Mouse (Mus musculus): ENCODE measurements around the gene Osbp2. TPM values are rescaled to one million over a fixed set of nuclear protein-coding genes. Genes with fewer than 3 reads are reported as not detected.

Gene Osbp2
- total RNA-seq, 2 experiments from 2014 or later = 0.45 to 0.47 TPM

DNA sequence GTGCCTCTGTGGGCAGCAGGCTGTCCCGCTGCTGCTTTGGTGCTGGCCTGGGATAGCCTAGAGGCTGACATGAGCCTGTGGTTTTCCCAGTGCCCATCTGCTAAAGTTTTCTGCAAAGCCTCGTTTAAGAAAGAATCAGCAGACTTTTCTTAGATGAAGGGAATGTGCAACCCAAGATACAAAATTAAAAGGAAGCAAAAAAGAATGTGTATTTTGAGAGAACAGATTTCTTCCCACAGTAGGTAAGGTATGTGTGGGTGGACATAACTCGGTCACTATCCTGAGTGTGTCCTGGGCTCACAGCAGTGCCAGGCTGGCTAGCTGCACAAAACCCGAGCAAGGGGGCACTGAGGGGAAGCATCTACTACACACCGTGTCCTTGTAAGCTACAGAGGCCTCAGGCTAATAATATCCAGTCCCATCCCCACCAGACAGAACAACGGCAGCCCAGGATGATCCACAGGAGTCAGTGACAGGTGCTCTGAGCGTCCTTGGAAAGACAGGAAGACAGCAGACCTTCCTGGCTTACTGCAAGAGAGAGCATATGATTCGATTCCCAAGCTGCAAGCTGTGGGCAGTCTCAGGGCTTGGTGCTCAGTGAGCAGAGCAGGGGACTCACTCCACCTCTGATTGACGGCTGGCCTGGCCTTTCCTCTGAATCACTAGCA is 136.1 kb downstream of the Osbp2 start:
- intact Hi-C loops (cut with DNase I; ENCODE audit: low total_unique reads) = no loop called here
- DNase-seq = no peak

DNA sequence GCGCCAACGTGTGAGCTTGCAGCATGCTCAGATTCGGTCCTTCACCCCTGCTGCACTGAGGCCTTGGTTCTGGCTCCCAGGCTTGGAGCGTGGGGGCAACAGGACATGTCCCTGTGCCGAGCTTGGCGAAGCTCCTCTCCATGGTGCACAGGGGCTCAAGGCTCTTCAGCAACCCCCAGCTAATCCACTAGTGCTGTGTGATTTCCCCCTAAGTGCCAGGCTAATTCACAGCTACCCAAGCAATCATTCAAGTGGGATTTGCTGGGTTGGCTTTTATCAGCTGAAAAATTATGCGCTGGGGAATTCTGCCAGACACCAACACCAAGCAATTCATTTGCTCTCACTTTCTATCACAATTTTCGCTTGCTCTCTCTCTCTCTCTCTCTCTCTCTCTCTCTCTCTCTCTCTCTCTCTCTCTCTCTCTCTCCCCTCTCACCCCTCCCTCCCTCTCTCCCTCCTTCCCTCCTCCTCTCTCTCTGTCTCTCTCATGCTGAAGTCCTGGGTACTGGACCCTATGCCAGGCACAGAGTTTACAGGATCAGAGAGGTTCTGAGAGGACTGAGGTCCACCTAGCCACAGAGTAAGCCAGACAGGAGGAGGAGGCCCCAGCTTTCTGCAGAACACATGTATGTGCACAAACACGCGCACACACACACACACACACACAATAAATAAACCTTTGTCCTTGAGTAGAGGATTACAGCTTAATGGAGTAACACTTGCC is 138.2 kb downstream of the Osbp2 start:
- DNase-seq = no peak
- intact Hi-C loops (cut with DNase I; ENCODE audit: low total_unique reads) = no loop called here

DNA sequence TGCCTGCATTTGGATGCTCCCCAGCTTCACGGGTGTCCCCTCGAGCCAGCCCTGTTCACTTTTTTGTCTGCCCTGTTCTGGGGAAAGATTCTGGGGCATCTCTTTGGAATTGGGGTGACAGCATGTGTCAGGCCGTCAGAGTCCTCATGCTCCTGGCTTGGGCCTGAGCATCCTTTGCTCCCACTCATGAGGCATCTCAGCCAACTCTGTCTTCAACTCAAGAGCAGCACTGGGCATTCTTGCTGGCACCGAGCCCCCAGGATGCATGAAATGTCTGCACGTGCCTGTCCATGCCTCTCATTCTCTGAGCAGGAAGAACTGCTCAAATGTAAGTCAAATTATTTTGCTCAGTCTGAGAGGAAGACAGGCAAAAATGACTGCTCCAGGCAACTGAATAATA is 139.0 kb downstream of the Osbp2 start:
- DNase-seq = no peak
- intact Hi-C loops (cut with DNase I; ENCODE audit: low total_unique reads) = no loop called here

DNA sequence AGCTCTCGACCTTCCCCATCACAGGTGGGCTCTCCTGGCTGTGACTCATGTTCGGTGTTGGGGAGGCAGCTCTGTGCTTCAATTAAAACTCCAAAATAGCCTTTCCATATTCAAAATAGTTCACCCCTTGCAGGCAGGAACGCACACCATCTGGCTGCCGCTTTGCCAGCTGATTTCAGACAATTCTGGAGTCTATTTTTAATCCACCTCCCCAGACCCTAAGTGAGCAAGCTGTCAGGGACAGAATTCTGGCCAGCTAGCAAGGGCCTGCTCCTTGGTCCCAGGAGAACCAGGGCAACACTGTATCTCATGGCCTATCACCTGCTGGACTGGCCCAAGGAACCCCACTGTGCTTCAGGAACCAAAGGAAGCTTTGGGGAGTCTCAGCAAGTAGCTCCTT is 139.8 kb downstream of the Osbp2 start:
- DNase-seq = no peak
- intact Hi-C loops (cut with DNase I; ENCODE audit: low total_unique reads) = no loop called here

DNA sequence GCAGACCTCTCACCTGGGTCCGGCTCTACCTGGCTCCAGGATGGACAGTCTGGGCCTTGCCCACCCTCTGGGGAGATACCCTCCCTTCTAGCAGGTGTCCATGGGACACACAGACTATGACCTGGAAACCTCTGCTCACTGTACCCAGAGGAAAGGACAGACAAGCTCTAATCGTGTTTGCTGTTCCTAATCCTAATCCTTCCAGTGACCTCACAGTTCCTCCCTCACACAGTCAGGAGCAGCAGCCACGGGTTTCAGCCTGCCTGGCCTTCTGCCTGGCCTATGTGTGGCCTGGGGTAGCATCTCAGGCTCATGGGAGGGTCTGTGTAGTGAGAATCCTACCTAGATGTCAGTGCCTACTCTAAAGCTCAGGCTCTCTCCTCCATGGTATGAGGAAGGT is 140.8 kb downstream of the Osbp2 start:
- no peak for DNase-seq
- intact Hi-C loops (cut with DNase I; ENCODE audit: low total_unique reads) = no loop called here

DNA sequence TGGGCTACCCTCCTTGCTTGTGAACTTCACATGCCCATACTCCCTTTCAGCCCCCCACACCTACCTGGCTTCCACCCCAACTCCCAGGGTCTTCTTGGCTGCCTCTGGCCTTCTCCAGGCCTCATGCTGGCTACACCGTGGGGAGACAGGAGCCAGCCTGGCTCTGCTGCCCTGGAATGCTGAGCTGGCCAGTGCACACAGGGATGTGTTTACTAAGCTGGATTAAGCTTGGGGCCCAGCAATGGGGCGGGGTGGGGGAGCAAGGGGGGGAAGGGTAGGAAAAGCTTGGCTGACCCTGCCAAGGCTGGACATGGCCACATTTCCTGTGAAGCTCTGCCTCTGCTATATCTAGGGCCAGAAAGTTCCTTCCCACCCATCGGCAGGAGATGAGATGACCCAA is 141.7 kb downstream of the Osbp2 start:
- intact Hi-C loops (cut with DNase I; ENCODE audit: low total_unique reads) = no loop called here
- no peak for DNase-seq

DNA sequence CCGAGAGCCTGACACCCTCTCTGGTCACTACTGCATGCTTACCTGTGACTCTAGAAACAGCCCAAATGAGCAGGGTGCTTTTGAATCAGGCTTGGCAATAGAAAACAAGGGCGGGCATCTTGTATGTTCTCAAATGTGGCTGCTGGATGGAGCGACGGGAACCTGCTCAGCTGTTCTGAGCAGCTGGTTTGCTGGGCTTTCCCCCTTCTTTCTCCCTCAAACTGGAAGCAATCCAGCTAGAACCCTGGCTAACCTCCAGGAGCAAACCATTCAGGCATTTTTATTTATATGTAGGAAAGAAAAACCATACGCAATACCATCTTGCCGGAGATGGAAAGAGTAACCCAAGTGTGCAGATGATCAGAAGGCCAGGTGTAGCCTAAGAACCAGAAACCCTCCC is 147.0 kb downstream of the Osbp2 start:
- intact Hi-C loops (cut with DNase I; ENCODE audit: low total_unique reads) = no loop called here
- no peak for DNase-seq

DNA sequence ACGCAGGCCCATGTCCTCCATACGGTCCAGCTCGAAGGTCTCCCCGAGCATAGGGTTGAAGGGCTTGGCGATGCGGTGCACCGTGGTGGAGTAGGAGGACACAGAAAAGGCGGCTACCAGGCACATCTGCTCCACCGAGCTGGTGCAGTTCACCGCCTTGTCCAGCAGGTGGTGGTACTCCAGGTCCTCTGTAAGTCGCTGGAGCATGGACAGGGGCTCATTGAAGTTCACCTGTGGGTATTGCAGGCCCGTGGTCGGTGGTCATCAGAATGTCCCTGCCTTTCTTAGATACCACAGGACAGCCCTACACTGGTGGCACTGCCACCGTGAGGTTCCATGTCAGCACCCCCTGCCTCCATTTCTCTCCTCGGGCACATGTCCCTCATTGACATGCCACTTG is 149.2 kb downstream of the Osbp2 start:
- DNase-seq = peak; percentile 55
- intact Hi-C loops (cut with DNase I; ENCODE audit: low total_unique reads) = loop anchor here (2.0 kb wide), 1 partner anchor 72 kb away; no protein-coding TSS in a partner anchor

DNA sequence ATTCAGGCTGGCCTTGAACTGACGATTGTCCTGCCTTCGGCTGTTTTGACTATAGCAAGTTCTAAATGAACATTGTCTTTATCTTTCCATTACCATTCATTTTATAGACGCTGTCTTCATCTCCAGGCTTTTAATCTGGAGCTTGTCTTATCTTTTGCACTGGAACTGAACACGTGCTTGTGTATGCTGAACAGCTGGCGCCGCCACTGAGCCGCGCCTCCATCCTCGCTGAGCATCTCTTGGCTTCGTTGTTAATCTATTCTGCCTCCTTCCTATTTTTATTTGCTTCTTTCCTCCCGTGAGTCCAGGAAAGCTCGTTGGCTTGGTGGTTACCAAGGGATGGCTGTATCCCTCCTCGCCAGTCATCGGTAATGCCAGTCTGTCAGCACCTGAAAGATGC is 153.5 kb downstream of the Osbp2 start:
- intact Hi-C loops (cut with DNase I; ENCODE audit: low total_unique reads) = no loop called here
- DNase-seq = no peak

DNA sequence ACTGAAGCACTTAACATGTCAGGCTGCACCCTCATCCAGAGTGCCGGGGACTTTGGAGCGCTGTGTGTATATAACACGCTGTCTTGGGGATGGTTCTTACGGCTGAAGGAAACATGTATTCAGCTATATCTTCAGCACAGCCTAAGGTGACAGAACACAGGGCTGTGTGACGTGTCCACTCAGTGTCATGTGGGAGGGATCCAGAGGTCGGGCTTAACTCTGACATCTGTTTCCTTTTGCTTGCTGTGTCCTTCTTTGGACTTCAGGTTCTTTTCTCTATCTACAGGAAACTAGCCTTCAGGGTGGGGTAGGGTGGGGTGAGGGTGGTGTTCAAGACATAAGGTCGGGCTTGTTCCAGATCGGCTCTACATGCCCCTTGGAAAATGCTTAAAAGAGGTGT is 156.6 kb downstream of the Osbp2 start:
- DNase-seq = no peak
- intact Hi-C loops (cut with DNase I; ENCODE audit: low total_unique reads) = no loop called here

DNA sequence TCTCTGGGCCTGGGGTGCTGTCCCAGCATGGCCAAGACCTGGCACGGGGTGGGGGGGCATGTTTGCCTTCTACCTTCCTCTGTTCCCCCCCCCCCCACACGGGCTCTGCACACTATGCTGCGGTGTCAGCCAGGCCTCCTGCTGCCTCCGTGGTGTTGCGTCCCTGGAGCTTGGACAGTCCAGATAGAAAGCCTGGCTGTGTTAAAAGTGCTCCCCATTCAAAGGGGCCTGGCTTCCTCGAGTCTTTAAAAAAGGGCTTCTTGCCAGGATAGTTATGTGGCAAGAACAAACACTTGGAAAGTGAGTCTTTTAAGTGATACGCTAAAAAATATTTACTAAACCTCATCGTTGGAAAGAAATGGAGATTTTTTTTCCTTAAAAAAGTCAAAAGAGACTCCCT is 159.3 kb downstream of the Osbp2 start:
- DNase-seq = no peak
- intact Hi-C loops (cut with DNase I; ENCODE audit: low total_unique reads) = no loop called here

DNA sequence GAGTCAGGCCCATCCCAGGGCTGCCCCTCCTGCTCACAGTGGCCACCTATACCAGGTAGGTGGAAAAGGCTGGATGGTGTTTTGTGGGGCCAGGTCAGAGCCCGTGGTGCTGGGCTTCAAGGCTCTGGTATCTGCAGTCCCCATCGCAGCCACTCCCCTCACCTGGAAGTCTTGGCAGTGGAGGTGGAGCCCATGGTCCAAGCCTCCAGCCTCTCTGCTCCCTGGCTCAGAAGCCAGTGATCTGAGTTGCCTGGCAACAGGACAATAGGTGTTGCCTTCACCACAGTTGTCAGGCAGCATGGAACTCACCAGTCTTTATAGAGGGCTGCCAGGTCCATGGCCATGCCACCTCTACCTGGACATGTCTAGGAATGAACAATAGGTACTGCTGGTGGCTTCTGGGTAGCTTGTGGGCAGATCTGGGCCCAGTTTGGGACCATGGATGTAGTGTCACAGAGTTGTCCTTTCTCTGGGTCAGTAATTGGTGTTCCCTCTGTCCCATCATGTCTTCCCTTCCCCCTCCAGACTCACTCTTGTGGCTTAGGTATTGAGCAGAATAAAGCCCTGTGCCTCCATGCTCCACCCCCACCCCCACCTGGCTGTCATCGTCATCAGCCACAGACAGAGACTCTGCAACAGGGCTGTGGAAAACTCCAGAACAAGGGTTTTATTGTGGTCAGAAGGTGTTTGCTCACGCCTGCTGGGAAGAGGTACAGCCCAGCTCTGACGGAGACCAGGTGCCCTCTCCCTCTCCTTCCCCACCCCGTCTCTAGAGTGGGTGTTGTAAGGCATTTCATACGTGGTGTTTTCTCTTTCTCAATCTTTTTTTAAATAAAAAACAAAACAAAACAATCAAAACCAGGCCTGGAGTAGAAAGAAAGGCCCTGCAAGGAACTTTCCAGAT is 160.4 kb downstream of the Osbp2 start:
- no peak for DNase-seq
- intact Hi-C loops (cut with DNase I; ENCODE audit: low total_unique reads) = no loop called here

DNA sequence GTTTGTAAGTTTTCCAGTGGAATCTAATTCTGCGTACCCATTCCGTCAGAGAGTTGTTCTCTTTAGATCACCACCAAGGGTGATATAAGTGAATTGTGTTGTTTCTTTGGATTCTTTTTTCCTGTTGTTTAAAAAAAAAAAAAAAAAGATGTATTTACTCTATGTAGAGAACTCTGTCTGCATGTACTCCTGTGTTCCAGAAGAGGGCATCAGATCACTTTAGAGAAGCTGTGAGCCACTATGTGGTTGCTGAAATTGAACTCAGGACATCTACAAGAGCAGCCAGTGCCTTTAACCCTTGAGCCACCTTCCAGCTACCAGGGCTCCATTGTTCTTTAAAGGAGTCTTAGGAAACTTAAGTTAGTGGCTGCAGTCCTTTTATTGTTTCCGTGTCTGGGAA is 166.3 kb downstream of the Osbp2 start:
- DNase-seq = no peak
- intact Hi-C loops (cut with DNase I; ENCODE audit: low total_unique reads) = no loop called here

DNA sequence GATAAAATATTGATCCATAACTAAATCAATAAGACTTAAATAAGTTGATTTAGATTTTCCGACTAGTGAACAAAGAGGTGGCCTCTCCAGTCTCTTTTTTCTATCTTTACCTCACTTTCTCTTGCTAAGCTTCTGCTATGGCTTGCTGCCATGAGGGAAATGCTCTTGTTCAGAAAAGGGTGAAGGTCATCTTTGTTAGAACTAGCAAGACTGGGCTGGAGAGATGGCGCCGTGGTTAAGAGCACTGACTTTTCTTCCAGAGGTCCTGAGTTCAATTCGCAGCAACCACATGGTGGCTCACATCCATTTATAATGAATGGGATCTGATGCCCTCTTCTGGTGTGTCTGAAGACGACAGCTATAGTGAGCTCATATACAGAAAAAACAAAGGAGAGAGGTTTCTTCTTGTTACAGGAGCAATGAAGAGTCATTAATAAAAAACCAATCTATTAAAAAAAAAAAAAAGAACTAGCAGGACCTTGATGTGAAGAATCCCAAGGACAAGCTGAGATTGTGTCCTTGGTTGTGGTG is 167.6 kb downstream of the Osbp2 start:
- DNase-seq = no peak
- intact Hi-C loops (cut with DNase I; ENCODE audit: low total_unique reads) = no loop called here

DNA sequence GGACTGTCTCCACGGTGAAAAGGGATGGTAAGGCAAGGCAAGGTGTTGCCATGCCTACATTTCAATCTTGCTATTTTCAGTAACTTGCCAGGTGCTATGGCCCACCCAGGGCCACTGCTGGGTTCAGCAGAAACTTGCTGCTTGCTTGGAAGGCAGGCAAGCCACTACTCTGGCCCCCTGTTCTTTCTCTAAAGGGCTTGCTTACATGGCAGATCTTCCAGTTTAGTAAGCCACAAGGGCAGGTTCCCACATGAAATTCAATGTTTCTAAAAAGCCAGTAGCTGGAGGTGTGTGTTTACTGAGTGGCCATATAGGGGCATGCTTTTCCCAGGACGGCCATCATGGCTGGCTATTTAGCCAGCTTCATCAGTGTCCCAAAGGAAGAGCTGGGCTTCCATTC is 172.0 kb downstream of the Osbp2 start:
- DNase-seq = no peak
- intact Hi-C loops (cut with DNase I; ENCODE audit: low total_unique reads) = no loop called here

DNA sequence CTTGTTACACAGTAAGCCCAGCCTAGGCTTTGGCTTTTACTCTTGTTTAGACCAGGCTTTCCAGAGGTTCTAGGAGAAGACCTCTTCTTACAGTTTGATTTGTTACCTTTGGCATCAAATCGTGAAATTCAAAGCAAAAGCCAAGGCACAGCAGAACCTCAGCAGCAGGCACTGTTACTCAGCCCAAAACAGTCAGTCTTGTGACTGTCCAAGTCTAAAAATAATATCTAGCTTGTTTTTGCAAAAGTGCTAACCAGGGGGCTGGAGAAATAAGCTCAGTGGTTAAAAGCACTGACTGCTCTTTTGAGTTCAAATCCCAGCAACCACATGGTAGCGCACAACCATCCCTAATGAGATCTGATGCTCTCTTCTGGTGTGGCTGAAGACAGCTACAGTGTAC is 176.8 kb downstream of the Osbp2 start:
- no peak for DNase-seq
- intact Hi-C loops (cut with DNase I; ENCODE audit: low total_unique reads) = no loop called here

DNA sequence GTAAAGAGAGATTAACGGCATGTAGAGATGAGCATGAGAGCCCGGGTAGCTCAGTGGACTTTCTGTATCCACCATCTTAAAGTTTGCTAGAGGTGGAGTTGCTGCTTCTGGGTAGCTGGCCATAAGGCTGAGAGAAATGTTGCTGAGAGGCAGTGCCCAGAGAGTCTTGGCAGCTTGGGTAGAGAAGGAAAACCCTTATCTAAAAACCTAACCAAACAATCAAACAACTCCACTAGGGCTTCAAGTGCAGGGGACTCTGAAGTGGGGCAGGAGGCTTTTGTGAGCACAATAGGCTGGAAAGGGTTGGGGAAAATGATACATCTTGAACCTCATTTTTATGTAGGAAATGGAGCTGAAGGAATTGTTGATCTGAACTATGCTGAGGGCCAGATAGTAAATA is 177.4 kb downstream of the Osbp2 start:
- DNase-seq = no peak
- intact Hi-C loops (cut with DNase I; ENCODE audit: low total_unique reads) = no loop called here

DNA sequence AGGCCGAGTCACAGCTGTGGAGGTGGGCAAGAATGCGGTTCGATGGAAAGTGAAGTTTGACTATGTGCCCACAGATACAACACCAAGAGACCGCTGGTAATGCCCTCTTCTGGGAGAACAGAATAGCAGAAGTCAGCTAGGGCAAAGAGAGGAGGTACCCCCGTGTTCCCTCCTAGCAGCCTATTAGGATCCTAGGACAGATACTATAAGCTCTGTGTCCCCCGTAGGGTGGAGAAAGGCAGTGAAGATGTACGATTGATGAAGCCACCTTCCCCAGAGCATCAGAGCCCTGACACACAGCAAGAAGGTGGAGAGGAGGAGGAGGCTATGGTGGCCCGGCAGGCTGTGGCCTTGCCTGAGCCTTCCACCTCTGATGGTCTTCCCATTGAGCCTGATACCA is 178.3 kb downstream of the Osbp2 start:
- intact Hi-C loops (cut with DNase I; ENCODE audit: low total_unique reads) = no loop called here
- no peak for DNase-seq

DNA sequence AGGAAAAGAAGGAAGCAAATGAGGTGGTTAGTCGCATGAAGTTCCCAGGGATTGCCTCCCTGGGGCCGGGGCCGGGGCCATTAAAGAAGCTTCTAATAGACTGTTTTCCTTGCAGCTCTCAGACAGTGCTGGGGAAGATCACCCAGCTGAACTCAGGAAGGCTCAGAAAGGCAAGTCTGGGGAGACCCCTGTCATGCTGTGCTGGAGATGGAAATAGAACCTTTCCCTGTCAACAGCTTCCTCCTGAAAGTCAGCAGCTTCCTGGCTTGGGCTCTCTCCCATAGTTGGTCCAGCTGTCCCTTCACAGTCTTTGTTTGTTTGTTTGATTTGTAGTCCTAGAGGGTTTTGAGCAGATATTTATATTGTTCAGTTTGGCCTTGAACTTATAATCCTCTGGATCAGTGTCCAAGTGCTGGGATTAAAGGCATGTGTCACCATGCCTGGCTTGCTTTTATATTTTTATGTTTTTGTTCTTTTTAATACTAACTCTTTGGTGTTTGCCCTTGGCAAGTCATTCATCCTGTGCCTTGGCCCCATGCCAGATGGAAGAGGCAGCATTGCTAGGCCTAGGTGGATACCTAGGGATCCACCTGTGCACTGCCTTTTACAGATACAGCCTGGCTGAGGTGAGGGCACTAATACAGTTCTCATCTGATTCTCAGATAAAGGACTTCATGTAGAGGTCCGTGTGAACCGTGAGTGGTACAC is 178.8 kb downstream of the Osbp2 start:
- intact Hi-C loops (cut with DNase I; ENCODE audit: low total_unique reads) = no loop called here
- no peak for DNase-seq

DNA sequence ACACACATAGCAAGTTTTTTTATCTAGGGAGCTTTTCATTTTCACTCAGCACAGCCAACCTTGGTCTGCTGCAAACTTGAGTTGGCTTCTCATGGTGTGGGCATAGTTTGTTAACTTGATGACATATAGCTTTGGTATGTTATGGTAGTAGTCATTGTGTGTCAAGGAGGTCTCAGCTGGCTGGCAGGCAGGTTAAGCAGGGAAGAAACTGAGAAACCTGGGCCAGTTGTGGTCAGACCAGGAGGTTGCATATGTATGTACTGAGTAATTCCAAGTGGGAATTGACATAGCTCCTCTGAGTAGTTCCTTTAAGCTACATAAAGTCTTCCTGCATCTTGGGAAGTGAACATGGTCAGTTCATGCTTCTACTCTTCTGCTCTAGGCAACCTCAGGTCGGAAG is 179.5 kb downstream of the Osbp2 start:
- intact Hi-C loops (cut with DNase I; ENCODE audit: low total_unique reads) = no loop called here
- DNase-seq = no peak

Data from gastrocnemius, postnatal 14 days (tissue).